Mouse (Mus musculus): ENCODE measurements around the gene Ttc13. TPM values are rescaled to one million over a fixed set of nuclear protein-coding genes. Genes with fewer than 3 reads are reported as not detected.
A peak's percentile ranks its signal among the peaks of the same experiment; 100 is the strongest.

The Ttc13 gene
- total and polyA plus RNA-seq, 2 experiments: 11.8 to 24.8 TPM

DNA sequence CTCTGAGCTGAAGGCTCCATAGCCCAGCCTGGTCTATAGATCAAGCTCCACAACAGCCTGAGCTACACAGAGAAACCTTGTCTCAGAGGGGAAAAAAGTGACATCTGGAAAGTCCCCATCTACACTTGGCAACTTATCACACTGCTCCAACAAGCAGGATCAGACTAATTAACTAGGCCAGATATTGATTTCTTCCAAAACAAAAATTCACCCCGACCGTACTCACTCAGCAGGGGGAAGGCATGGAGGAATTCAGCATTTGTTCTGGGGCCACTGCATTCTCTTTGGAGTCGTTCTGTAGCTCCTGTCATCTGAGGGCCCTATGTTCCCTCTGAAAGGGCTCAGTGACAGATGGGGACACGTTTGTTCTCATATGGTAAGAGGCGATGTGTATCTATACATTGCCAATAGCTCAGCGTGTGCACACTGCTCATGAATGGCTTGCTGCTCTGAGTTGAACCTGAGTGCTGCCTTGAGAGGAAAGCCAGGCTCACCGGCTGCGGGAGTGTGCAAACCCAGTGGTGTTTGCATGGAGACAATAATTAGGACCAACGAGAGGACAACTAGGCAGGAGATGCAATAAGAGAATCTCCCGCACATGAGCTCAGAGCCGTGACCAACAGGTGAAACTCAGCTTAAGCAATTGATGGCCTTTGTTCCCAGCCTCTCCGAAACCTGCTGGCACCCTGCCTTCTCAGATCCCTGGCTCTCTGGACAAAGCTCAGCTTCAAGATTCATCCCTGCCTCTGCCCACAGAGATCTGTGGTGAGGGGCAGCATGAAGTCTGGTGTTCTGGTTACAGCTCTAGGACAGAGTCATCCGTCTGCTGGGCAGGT lies 87.2 kb downstream of the Ttc13 start:
- no peaks in the 10 kb centered on the region for H3K27me3 ChIP-seq (ENCODE audit: control insufficient read depth, insufficient read depth, low read length)
- no peak for TF ChIP-seq POLR2A (IDR thresholded peaks at IDR 0.05; ENCODE audit: extremely low read depth, insufficient read depth, low read length)
- no peak for TF ChIP-seq CTCF (IDR thresholded peaks at IDR 0.05; ENCODE audit: low read depth, low read length)
- H3K4me3 ChIP-seq (ENCODE audit: insufficient read depth, low read depth, low read length): no peak overlapping the region
- peaks cover 11% of the 10 kb centered on the region for H3K36me3 ChIP-seq (ENCODE audit: control insufficient read depth, insufficient read depth, low read length)
- no peaks in the 10 kb centered on the region for H3K79me2 ChIP-seq (ENCODE audit: control insufficient read depth, insufficient read depth, low read length)
- no peak overlapping the region for H3K9ac ChIP-seq (ENCODE audit: low read depth, low read length)
- peak; percentile 83 for DNase-seq (ENCODE audit: extremely low read depth, low read depth, low spot score)
- no peak overlapping the region for H3K27ac ChIP-seq (replicated peaks; ENCODE audit: insufficient read depth, low read depth, low read length)
- 36% methylated on average over 13 of the region's 13 CpGs for WGBS
- H3K4me1 ChIP-seq (ENCODE audit: control insufficient read depth, insufficient read depth, low read length): peaks cover 16% of the 10 kb centered on the region

DNA sequence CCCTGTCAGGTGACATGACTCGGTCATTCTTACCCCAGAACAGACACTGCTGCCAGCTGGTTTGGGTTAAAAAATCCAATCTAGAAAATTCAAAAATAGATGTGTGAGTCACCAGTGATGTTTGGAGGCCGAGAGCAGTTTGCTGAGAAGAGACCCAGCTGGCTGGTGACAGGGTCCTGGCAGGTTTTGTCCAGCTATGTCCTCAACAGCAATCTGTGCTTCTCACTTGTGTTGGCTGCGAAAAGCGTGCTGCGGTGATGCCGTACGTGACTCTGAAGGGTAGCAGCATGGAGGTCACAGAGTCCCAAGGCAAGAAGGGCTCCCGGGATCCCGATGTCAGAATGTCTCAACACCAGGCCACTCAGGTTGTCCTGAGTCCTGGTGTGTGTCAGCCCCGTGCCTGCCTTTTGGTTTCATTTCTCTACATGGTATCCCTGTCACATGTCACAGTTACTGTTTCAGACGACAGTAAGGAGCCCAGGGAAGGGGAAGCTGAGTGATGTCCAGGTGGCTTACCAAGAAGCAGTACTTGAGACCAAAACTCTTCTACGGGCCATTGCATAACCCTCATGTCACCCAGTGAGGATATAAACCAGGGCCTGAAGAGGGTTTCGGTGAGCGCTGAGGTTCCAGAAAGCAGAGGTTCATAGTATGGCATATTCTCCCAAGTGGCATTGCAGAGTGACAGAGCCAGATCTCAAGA lies 88.6 kb downstream of the Ttc13 start:
- Histone ChIP-seq H3K4me3 (ENCODE audit: insufficient read depth, low read depth, low read length) (no peak overlapping the region), H3K27ac (replicated peaks; ENCODE audit: insufficient read depth, low read depth, low read length) (no peak overlapping the region), H3K36me3 (ENCODE audit: control insufficient read depth, insufficient read depth, low read length) (peaks cover 8% of the 10 kb centered on the region), H3K27me3 (ENCODE audit: control insufficient read depth, insufficient read depth, low read length) (no peaks in the 10 kb centered on the region), H3K4me1 (ENCODE audit: control insufficient read depth, insufficient read depth, low read length) (peaks cover 16% of the 10 kb centered on the region), H3K9ac (ENCODE audit: low read depth, low read length) (no peak overlapping the region), H3K79me2 (ENCODE audit: control insufficient read depth, insufficient read depth, low read length) (no peaks in the 10 kb centered on the region)
- no peak for DNase-seq (ENCODE audit: extremely low read depth, low read depth, low spot score)
- 87% methylated on average over 14 of the region's 14 CpGs for WGBS
- no peak for TF ChIP-seq POLR2A (IDR thresholded peaks at IDR 0.05; ENCODE audit: extremely low read depth, insufficient read depth, low read length)
- TF ChIP-seq CTCF (IDR thresholded peaks at IDR 0.05; ENCODE audit: low read depth, low read length): no peak

DNA sequence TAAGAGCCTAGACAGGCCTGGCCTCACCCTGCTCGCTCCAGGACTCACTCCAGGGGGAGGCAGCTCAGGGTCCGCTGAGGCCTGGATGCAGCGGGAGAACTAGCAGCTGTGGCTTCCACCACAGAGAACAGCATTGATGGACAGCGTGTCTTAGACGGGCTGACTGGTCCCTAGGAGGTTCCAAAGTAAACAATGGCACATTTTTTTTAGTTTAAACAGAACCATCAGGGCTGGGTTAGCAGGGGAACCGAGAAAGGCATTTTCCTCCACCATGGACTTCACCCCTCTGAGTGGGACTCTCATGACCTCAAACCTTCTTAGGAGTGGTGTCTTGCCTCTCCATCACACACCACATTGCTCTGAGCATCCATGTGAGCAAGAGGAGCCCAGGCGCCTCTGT lies 89.8 kb downstream of the Ttc13 start:
- WGBS: 57% methylated on average over 7 of the region's 7 CpGs
- Histone ChIP-seq H3K79me2 (ENCODE audit: control insufficient read depth, insufficient read depth, low read length) (no peaks in the 10 kb centered on the region), H3K27ac (replicated peaks; ENCODE audit: insufficient read depth, low read depth, low read length) (no peak overlapping the region), H3K4me3 (ENCODE audit: insufficient read depth, low read depth, low read length) (no peak overlapping the region), H3K36me3 (ENCODE audit: control insufficient read depth, insufficient read depth, low read length) (no peaks in the 10 kb centered on the region), H3K27me3 (ENCODE audit: control insufficient read depth, insufficient read depth, low read length) (no peaks in the 10 kb centered on the region), H3K9ac (ENCODE audit: low read depth, low read length) (no peak overlapping the region), H3K4me1 (ENCODE audit: control insufficient read depth, insufficient read depth, low read length) (peaks cover 16% of the 10 kb centered on the region)
- DNase-seq (ENCODE audit: extremely low read depth, low read depth, low spot score): no peak
- TF ChIP-seq POLR2A (IDR thresholded peaks at IDR 0.05; ENCODE audit: extremely low read depth, insufficient read depth, low read length) (no peak), CTCF (IDR thresholded peaks at IDR 0.05; ENCODE audit: low read depth, low read length) (no peak)

DNA sequence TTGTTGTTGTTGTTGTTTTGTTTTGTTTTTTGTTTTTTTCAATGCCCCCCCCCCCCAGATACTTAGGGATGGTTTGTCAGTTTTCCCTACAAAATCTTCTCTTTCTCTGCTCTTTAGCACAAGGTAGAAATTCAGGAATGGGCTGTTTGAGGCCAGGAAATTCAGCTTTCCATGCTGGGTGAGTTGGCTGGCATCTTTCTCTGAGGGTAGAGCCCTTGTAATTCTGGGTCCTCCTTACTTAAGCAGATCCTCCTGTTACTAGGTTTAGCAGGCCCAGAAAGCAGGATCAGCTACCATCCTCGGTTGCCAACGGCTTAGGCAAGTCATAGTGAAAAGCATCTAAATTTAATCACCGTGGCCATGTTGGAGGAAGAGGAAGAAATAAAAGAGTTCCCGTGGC lies 90.9 kb downstream of the Ttc13 start:
- WGBS: 85% methylated on average over 4 of the region's 4 CpGs
- DNase-seq (ENCODE audit: extremely low read depth, low read depth, low spot score): no peak
- Histone ChIP-seq H3K79me2 (ENCODE audit: control insufficient read depth, insufficient read depth, low read length) (no peaks in the 10 kb centered on the region), H3K9ac (ENCODE audit: low read depth, low read length) (no peak overlapping the region), H3K4me3 (ENCODE audit: insufficient read depth, low read depth, low read length) (no peak overlapping the region), H3K4me1 (ENCODE audit: control insufficient read depth, insufficient read depth, low read length) (peaks cover 12% of the 10 kb centered on the region), H3K27me3 (ENCODE audit: control insufficient read depth, insufficient read depth, low read length) (no peaks in the 10 kb centered on the region), H3K27ac (replicated peaks; ENCODE audit: insufficient read depth, low read depth, low read length) (no peak overlapping the region), H3K36me3 (ENCODE audit: control insufficient read depth, insufficient read depth, low read length) (no peaks in the 10 kb centered on the region)
- TF ChIP-seq POLR2A (IDR thresholded peaks at IDR 0.05; ENCODE audit: extremely low read depth, insufficient read depth, low read length): no peak
- TF ChIP-seq CTCF (IDR thresholded peaks at IDR 0.05; ENCODE audit: low read depth, low read length): no peak

DNA sequence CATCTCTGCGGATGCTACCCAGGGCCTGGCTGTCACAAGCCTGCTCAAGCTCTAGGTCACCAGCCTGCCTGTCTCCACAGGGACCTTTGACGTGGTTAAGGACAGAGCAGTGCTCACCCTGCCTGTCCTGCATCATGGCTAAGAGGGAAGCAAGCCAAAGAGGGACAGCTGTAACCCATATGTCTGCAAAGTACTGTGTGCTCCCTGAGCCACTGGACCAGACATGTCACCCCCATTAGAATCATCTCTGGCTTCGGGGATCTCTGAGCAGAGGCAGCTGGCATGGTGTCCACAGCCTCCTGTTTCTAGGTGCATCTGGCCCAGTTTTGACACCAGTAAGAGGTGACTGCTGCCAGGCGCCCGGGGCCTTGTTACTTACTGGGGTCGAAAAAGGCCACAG lies 91.3 kb downstream of the Ttc13 start:
- Histone ChIP-seq H3K4me1 (ENCODE audit: control insufficient read depth, insufficient read depth, low read length) (peaks cover 10% of the 10 kb centered on the region), H3K27me3 (ENCODE audit: control insufficient read depth, insufficient read depth, low read length) (no peaks in the 10 kb centered on the region), H3K9ac (ENCODE audit: low read depth, low read length) (no peak overlapping the region), H3K27ac (replicated peaks; ENCODE audit: insufficient read depth, low read depth, low read length) (no peak overlapping the region), H3K79me2 (ENCODE audit: control insufficient read depth, insufficient read depth, low read length) (no peaks in the 10 kb centered on the region), H3K36me3 (ENCODE audit: control insufficient read depth, insufficient read depth, low read length) (no peaks in the 10 kb centered on the region), H3K4me3 (ENCODE audit: insufficient read depth, low read depth, low read length) (no peak overlapping the region)
- 82% methylated on average over 6 of the region's 6 CpGs for WGBS
- no peak for TF ChIP-seq CTCF (IDR thresholded peaks at IDR 0.05; ENCODE audit: low read depth, low read length)
- no peak for TF ChIP-seq POLR2A (IDR thresholded peaks at IDR 0.05; ENCODE audit: extremely low read depth, insufficient read depth, low read length)
- no peak for DNase-seq (ENCODE audit: extremely low read depth, low read depth, low spot score)

DNA sequence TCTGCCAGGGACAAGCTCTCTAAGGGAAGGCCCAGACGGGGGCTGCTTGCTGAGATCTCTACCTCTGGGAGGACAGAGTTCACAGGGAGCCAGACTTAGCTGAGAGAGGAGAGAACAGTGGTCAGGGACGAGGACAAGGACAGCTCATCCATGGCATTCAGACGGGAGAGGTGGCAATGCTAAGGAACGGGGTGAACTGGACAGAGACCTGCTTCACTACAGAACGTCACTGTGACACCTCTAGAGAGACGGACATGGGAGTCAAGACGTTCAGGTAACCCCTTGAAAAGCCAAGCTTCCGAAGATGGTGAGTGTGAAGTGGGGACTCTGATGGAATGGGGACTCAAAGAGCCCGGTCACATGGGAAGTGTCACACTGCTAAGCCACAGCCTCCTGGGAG lies 95.5 kb downstream of the Ttc13 start:
- no peak for DNase-seq (ENCODE audit: extremely low read depth, low read depth, low spot score)
- Histone ChIP-seq H3K79me2 (ENCODE audit: control insufficient read depth, insufficient read depth, low read length) (no peaks in the 10 kb centered on the region), H3K4me1 (ENCODE audit: control insufficient read depth, insufficient read depth, low read length) (no peaks in the 10 kb centered on the region), H3K36me3 (ENCODE audit: control insufficient read depth, insufficient read depth, low read length) (no peaks in the 10 kb centered on the region), H3K27ac (replicated peaks; ENCODE audit: insufficient read depth, low read depth, low read length) (no peak overlapping the region), H3K27me3 (ENCODE audit: control insufficient read depth, insufficient read depth, low read length) (no peaks in the 10 kb centered on the region), H3K9ac (ENCODE audit: low read depth, low read length) (no peak overlapping the region), H3K4me3 (ENCODE audit: insufficient read depth, low read depth, low read length) (no peak overlapping the region)
- 92% methylated on average over 9 of the region's 9 CpGs for WGBS
- TF ChIP-seq CTCF (IDR thresholded peaks at IDR 0.05; ENCODE audit: low read depth, low read length): no peak
- TF ChIP-seq POLR2A (IDR thresholded peaks at IDR 0.05; ENCODE audit: extremely low read depth, insufficient read depth, low read length): no peak

Other genes starting within 250 kb of the Ttc13 start
- gene Cog2, start 201.2 kb downstream of the Ttc13 start, total RNA-seq (2014; rRNA removed): 16.6 and 17.9 TPM in 2 replicates
- gene Cog2, start 201.2 kb downstream of the Ttc13 start, polyA plus RNA-seq (2012; rRNA removed): 11.9 and 12.6 TPM in 2 replicates
- 419 and 551 TPM in 2 replicates for gene Agt, start 152.3 kb downstream of the Ttc13 start, total RNA-seq (2014; rRNA removed)
- 1,418 and 1,707 TPM in 2 replicates for gene Agt, start 152.3 kb downstream of the Ttc13 start, polyA plus RNA-seq (2012; rRNA removed)
- gene Capn9, start 145.9 kb downstream of the Ttc13 start, total RNA-seq (2014; rRNA removed): not detected in 2 replicates
- not detected in 2 replicates for gene Capn9, start 145.9 kb downstream of the Ttc13 start, polyA plus RNA-seq (2012; rRNA removed)
- 3.0 and 4.2 TPM in 2 replicates for gene 2310022B05Rik, start 58.6 kb downstream of the Ttc13 start, total RNA-seq (2014; rRNA removed)
- 11.8 and 12.0 TPM in 2 replicates for gene 2310022B05Rik, start 58.6 kb downstream of the Ttc13 start, polyA plus RNA-seq (2012; rRNA removed)
- gene Arv1, start 156 bp upstream of the Ttc13 start, total RNA-seq (2014; rRNA removed): 1.7 and 2.6 TPM in 2 replicates
- gene Arv1, start 156 bp upstream of the Ttc13 start, polyA plus RNA-seq (2012; rRNA removed): 4.2 and 6.8 TPM in 2 replicates
- gene Fam89a, start 29.8 kb upstream of the Ttc13 start, total RNA-seq (2014; rRNA removed): 2.8 and 5.4 TPM in 2 replicates
- gene Fam89a, start 29.8 kb upstream of the Ttc13 start, polyA plus RNA-seq (2012; rRNA removed): 17.4 and 40.4 TPM in 2 replicates
- gene Trim67, start 71.1 kb upstream of the Ttc13 start, total RNA-seq (2014; rRNA removed): not detected in 2 replicates
- gene Trim67, start 71.1 kb upstream of the Ttc13 start, polyA plus RNA-seq (2012; rRNA removed): not detected in 2 replicates
- 25.0 and 30.1 TPM in 2 replicates for gene Gnpat, start 141.1 kb upstream of the Ttc13 start, total RNA-seq (2014; rRNA removed)
- 27.5 and 28.7 TPM in 2 replicates for gene Gnpat, start 141.1 kb upstream of the Ttc13 start, polyA plus RNA-seq (2012; rRNA removed)
- gene 2810004N23Rik, start 141.1 kb upstream of the Ttc13 start, total RNA-seq (2014; rRNA removed): 17.7 and 18.7 TPM in 2 replicates
- 11.5 and 13.1 TPM in 2 replicates for gene 2810004N23Rik, start 141.1 kb upstream of the Ttc13 start, polyA plus RNA-seq (2012; rRNA removed)
- gene Exoc8, start 175.7 kb upstream of the Ttc13 start, total RNA-seq (2014; rRNA removed): 7.0 and 8.3 TPM in 2 replicates
- gene Exoc8, start 175.7 kb upstream of the Ttc13 start, polyA plus RNA-seq (2012; rRNA removed): 4.3 and 4.7 TPM in 2 replicates
- gene Sprtn, start 175.9 kb upstream of the Ttc13 start, total RNA-seq (2014; rRNA removed): 5.4 and 6.3 TPM in 2 replicates
- gene Sprtn, start 175.9 kb upstream of the Ttc13 start, polyA plus RNA-seq (2012; rRNA removed): 4.4 and 4.8 TPM in 2 replicates
- gene Egln1, start 227.3 kb upstream of the Ttc13 start, total RNA-seq (2014; rRNA removed): 11.2 and 13.8 TPM in 2 replicates
- gene Egln1, start 227.3 kb upstream of the Ttc13 start, polyA plus RNA-seq (2012; rRNA removed): 12.1 and 17.0 TPM in 2 replicates

All from liver, adult 2 months (tissue).